Mouse (Mus musculus) heart, postnatal 0 days (tissue): ENCODE measurements around the gene Olfr1200. TPM values are rescaled to one million over a fixed set of nuclear protein-coding genes. Genes with fewer than 3 reads are reported as not detected.

Experiments
- ATAC-seq: fragments of 200-750 bp; cut with Nextera tagmentation; 2 replicates; pipeline ENCODE4 v1.8.0; 2017; ENCODE audit warnings: low read depth, moderate number of reproducible peaks, moderate library complexity; ENCODE audit not compliant: insufficient read depth
- DNase-seq: peaks from one replicate; pipeline ENCODE4 v3.0.0-alpha.2; 2016; ENCODE audit warnings: low spot score
- H3K27ac ChIP-seq: fragments of 300-500 bp; sonication (generic); 2 replicates; pipeline ENCODE4 v1.5.1; 2014; ENCODE audit warnings: low read depth, mild to moderate bottlenecking
- H3K27me3 ChIP-seq: fragments of 300-500 bp; sonication (generic); 2 replicates; pipeline ENCODE4 v1.6.1; 2014; ENCODE audit warnings: low read length, mixed read lengths; ENCODE audit not compliant: control insufficient read depth, insufficient read depth
- H3K36me3 ChIP-seq: fragments of 300-500 bp; sonication (generic); replicated peaks from 2 replicates; pipeline ENCODE4 v1.6.1; 2014; ENCODE audit warnings: low read length, mixed read lengths; ENCODE audit not compliant: control insufficient read depth, insufficient read depth
- H3K4me1 ChIP-seq: fragments of 300-500 bp; sonication (generic); 2 replicates; pipeline ENCODE4 v1.6.1; 2014; ENCODE audit warnings: antibody characterized with exemption; ENCODE audit not compliant: control insufficient read depth, insufficient read depth
- H3K4me2 ChIP-seq: fragments of 300-500 bp; sonication (generic); 2 replicates; pipeline ENCODE4 v1.6.1; 2014; ENCODE audit warnings: low read depth, mild to moderate bottlenecking, low read length, moderate library complexity
- H3K4me3 ChIP-seq: fragments of 300-500 bp; sonication (generic); 2 replicates; pipeline ENCODE4 v1.5.1; 2014; ENCODE audit warnings: low read depth, low read length
- H3K9ac ChIP-seq: fragments of 300-500 bp; sonication (generic); replicated peaks from 2 replicates; pipeline ENCODE4 v1.6.1; 2014; ENCODE audit warnings: low read depth, low read length, mixed read lengths
- H3K9me3 ChIP-seq: fragments of 300-500 bp; sonication (generic); replicated peaks from 2 replicates; pipeline ENCODE4 v1.6.1; 2016; ENCODE audit warnings: low read length; ENCODE audit not compliant: control insufficient read depth
- CTCF ChIP-seq: IDR thresholded peaks from 2 replicates; pipeline ENCODE4 v1.5.1; 2016; ENCODE audit warnings: antibody characterized with exemption, control low read depth, low read depth
- EP300 ChIP-seq: IDR thresholded peaks from 2 replicates; pipeline ENCODE4 v1.6.1; 2016; ENCODE audit warnings: antibody characterized with exemption, low read depth
- WGBS: fragments of 180-500 bp; shearing (Covaris S2); extraction: QIAGEN DNeasy Blood & Tissue Kit; methylation state at CpG from one replicate; pipeline ENCODE4 v1.1.7; 2014; 5-methylcytosine and 5-hydroxymethylcytosine counted together
- polyA plus RNA-seq: library from polyadenylated mRNA; unstranded; fragments of >200 nt; fragmentation: Nextera tagmentation; extraction: Ambion mirVana; gene quantifications from 2 replicates; pipeline ENCODE4 v1.2.1, GENCODE M21; 2015
- total RNA-seq: library from RNA; depleted of rRNA; stranded (reverse); fragments of >200 nt; gene quantifications from 2 replicates; pipeline ENCODE4 v1.2.3, GENCODE M21; 2014; ENCODE audit warnings: low replicate concordance; rRNA removed

Gene Olfr1200
- total RNA-seq (not detected in 2 replicates), polyA plus RNA-seq (not detected in 2 replicates)

- DNase-seq (no peak), ATAC-seq (no peak)
- Histone ChIP-seq H3K36me3 (no peaks in the 10 kb centered on the region), H3K4me1 (no peaks in the 10 kb centered on the region), H3K27ac (no peak within 1 kb of the TSS), H3K4me2 (no peak within 1 kb of the TSS), H3K27me3 (no peaks in the 10 kb centered on the region), H3K9ac (no peak within 1 kb of the TSS), H3K9me3 (no peaks in the 10 kb centered on the region), H3K4me3 (no peak within 1 kb of the TSS)
- 64% methylated on average over 2 of the region's 2 CpGs for WGBS
- TF ChIP-seq EP300 (no peak), CTCF (no peak)
Measured at GRCm38 (mm10) chr2:88770388-88770787, at the start of gene Olfr1200. Gene Olfr1200, minus strand, starts transcription at chr2:88770488.

GRCm38 (mm10) chr2:88814196-88814595, 43.9 kb upstream of the Olfr1200 start, which contains the start of gene Olfr1202:
Gene Olfr1202, plus strand, starts transcription at chr2:88814496.
- Histone ChIP-seq H3K4me2 (no peak within 1 kb of the TSS), H3K4me1 (no peaks in the 10 kb centered on the region), H3K27ac (no peak within 1 kb of the TSS), H3K36me3 (no peaks in the 10 kb centered on the region), H3K4me3 (no peak within 1 kb of the TSS), H3K9ac (no peak within 1 kb of the TSS), H3K27me3 (no peaks in the 10 kb centered on the region), H3K9me3 (no peaks in the 10 kb centered on the region)
- no peak for DNase-seq
- no peak for TF ChIP-seq CTCF
- TF ChIP-seq EP300, result no peak
- 60% methylated on average over 1 of the region's 1 CpGs for WGBS
- no peak for ATAC-seq

GRCm38 (mm10) chr2:88792736-88793135, 22.4 kb upstream of the Olfr1200 start, which contains the start of gene Olfr1201:
Gene Olfr1201, plus strand, starts transcription at chr2:88793036.
- no peak for ATAC-seq
- no peak within 1 kb of the TSS for H3K4me3 ChIP-seq
- H3K27ac ChIP-seq, result no peak within 1 kb of the TSS
- WGBS, result 70% methylated on average over 6 of the region's 6 CpGs
- DNase-seq, result no peak
- H3K4me2 ChIP-seq, result no peak within 1 kb of the TSS
- H3K9ac ChIP-seq, result no peak within 1 kb of the TSS
- H3K27me3 ChIP-seq, result no peaks in the 10 kb centered on the region
- no peaks in the 10 kb centered on the region for H3K4me1 ChIP-seq
- no peaks in the 10 kb centered on the region for H3K9me3 ChIP-seq
- TF ChIP-seq EP300 (no peak), CTCF (no peak)
- no peaks in the 10 kb centered on the region for H3K36me3 ChIP-seq

GRCm38 (mm10) chr2:88760369-88760768, 9.9 kb downstream of the Olfr1200 start, which contains the start of gene Olfr1199:
Gene Olfr1199, minus strand, starts transcription at chr2:88760469.
- Histone ChIP-seq H3K27me3 (no peaks in the 10 kb centered on the region), H3K9me3 (peaks cover 3% of the 10 kb centered on the region), H3K9ac (no peak within 1 kb of the TSS), H3K4me3 (no peak within 1 kb of the TSS), H3K27ac (no peak within 1 kb of the TSS), H3K36me3 (no peaks in the 10 kb centered on the region), H3K4me1 (no peaks in the 10 kb centered on the region), H3K4me2 (no peak within 1 kb of the TSS)
- no peak for TF ChIP-seq EP300
- TF ChIP-seq CTCF, result no peak
- ATAC-seq, result no peak
- no peak for DNase-seq
- 73% methylated on average over 2 of the region's 2 CpGs for WGBS

- WGBS, result 80% methylated on average over 2 of the region's 2 CpGs
- no peak for DNase-seq
- no peaks in the 10 kb centered on the region for H3K4me1 ChIP-seq
- H3K27ac ChIP-seq, result no peak within 1 kb of the TSS
- H3K9me3 ChIP-seq, result no peaks in the 10 kb centered on the region
- no peaks in the 10 kb centered on the region for H3K36me3 ChIP-seq
- TF ChIP-seq CTCF (no peak), EP300 (no peak)
- no peaks in the 10 kb centered on the region for H3K27me3 ChIP-seq
- H3K4me2 ChIP-seq, result no peak within 1 kb of the TSS
- no peak within 1 kb of the TSS for H3K9ac ChIP-seq
- ATAC-seq, result no peak
- H3K4me3 ChIP-seq, result no peak within 1 kb of the TSS
Measured at GRCm38 (mm10) chr2:88751270-88751669, 19.0 kb downstream of the Olfr1200 start, which contains the start of gene Olfr1198. Gene Olfr1198, minus strand, starts transcription at chr2:88751370.

DNA sequence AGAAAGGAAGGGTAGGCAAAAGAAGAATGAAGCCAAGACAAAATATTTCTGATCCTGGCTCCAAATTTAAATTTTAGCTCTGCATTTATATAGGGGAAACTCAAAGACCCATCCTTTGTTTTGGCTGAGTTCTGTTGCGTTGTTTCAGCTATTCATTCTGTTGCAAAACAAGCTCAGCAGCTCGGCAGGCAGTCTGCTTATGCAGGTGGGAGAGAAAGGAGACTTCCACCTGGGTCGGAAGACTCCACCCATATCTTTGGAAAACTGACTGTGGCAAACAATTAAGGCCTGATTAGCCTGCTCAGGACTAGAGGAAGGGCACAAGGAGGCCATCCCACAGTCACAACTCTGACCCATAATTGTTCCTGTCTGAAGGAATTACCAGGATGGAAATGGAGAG, 26.9 kb downstream of the Olfr1200 start:
- Histone ChIP-seq H3K4me2 (no peak overlapping the region), H3K27me3 (no peaks in the 10 kb centered on the region), H3K9me3 (no peaks in the 10 kb centered on the region; the same call in 1 of the 2 replicates), H3K36me3 (no peaks in the 10 kb centered on the region), H3K27ac (no peak overlapping the region), H3K9ac (no peak overlapping the region), H3K4me1 (no peaks in the 10 kb centered on the region), H3K4me3 (no peak overlapping the region)
- no peak for TF ChIP-seq EP300
- no peak for DNase-seq
- ATAC-seq, result no peak
- 70% methylated on average over 3 of the region's 3 CpGs for WGBS
